Mouse (Mus musculus): ENCODE data around the gene Olfr313. TPM values are rescaled to one million over a fixed set of nuclear protein-coding genes. Genes with fewer than 3 reads are reported as not detected.
"Not testable (repeated sequence)": the region's sequence is repeated elsewhere in the genome, so short reads cannot be mapped to it uniquely, and the experiment has no call there.

Olfr313 gene
- total and polyA plus RNA-seq, 3 experiments: not detected

- no peak overlapping the region for H3K4me3 ChIP-seq (ENCODE audit: control insufficient read depth in 1 of 2, insufficient read depth in 1 of 2, low read depth in 2 of 2, low read length in 2 of 2)
- H3K79me2 ChIP-seq (ENCODE audit: control insufficient read depth, insufficient read depth, low read length, poor library complexity): no peaks in the 10 kb centered on the region
- H3K36me3 ChIP-seq (ENCODE audit: control insufficient read depth in 1 of 2, insufficient read depth in 2 of 2, low read length in 2 of 2): no peaks in the 10 kb centered on the region
- H3K9ac ChIP-seq (ENCODE audit: control insufficient read depth, low read depth, low read length, poor library complexity, severe bottlenecking): no peak overlapping the region
- no peak overlapping the region for H3K27ac ChIP-seq (ENCODE audit: control insufficient read depth, low read depth, low read length)
- no peaks in the 10 kb centered on the region for H3K4me1 ChIP-seq (ENCODE audit: control insufficient read depth in 1 of 2, insufficient read depth in 2 of 2, low read length in 2 of 2)
- TF ChIP-seq POLR2A (IDR thresholded peaks at IDR 0.05; ENCODE audit: control insufficient read depth in 1 of 2, insufficient read depth in 1 of 2, low read depth in 1 of 2, low read length in 2 of 2, poor library complexity in 1 of 2) (no peak), RCOR1 (IDR thresholded peaks at IDR 0.05; ENCODE audit: low read depth, low read length) (no peak), TBP (IDR thresholded peaks at IDR 0.05; ENCODE audit: low read depth, low read length) (no peak), SMC3 (IDR thresholded peaks at IDR 0.05; ENCODE audit: low read depth, low read length) (no peak), MEF2A (IDR thresholded peaks at IDR 0.05; ENCODE audit: extremely low read depth, insufficient replicate concordance, low read depth, low read length, poor library complexity, severe bottlenecking) (no peak), NELFE (IDR thresholded peaks at IDR 0.05; ENCODE audit: low read depth, low read length) (no peak)
- no peak for DNase-seq (ENCODE audit: low read depth, low spot score)
- H3K9me3 ChIP-seq (replicated peaks; ENCODE audit: insufficient read depth, low read length): no peaks in the 10 kb centered on the region
- H3K27me3 ChIP-seq (ENCODE audit: control insufficient read depth in 1 of 2, insufficient read depth in 2 of 2, low read length in 2 of 2): peaks cover 7 to 16% of the 10 kb centered on the region in 2 experiments
These were observed 876 bp downstream of the Olfr313 start for GRCm38 (mm10) chr11:58815676-58816075.

GRCm38 (mm10) chr11:58828937-58829336 lies 14.1 kb downstream of the Olfr313 start, which contains the start of gene Olfr312:
Olfr312 (plus strand) TSS chr11:58829237.
- H3K4me3 ChIP-seq (ENCODE audit: control insufficient read depth in 1 of 2, insufficient read depth in 1 of 2, low read depth in 2 of 2, low read length in 2 of 2); H3K36me3 ChIP-seq (ENCODE audit: control insufficient read depth in 1 of 2, insufficient read depth in 2 of 2, low read length in 2 of 2); H3K9me3 ChIP-seq (replicated peaks; ENCODE audit: insufficient read depth, low read length): not testable (repeated sequence)

GRCm38 (mm10) chr11:58829764-58830163 lies 15.0 kb downstream of the Olfr313 start:
- H3K4me1 ChIP-seq (ENCODE audit: control insufficient read depth in 1 of 2, insufficient read depth in 2 of 2, low read length in 2 of 2): no peaks in the 10 kb centered on the region
- DNase-seq (ENCODE audit: low read depth, low spot score): no peak
- peaks cover 8 to 19% of the 10 kb centered on the region in 2 experiments for H3K27me3 ChIP-seq (ENCODE audit: control insufficient read depth in 1 of 2, insufficient read depth in 2 of 2, low read length in 2 of 2)
- H3K36me3 ChIP-seq (ENCODE audit: control insufficient read depth in 1 of 2, insufficient read depth in 2 of 2, low read length in 2 of 2): no peaks in the 10 kb centered on the region
- no peak overlapping the region for H3K9ac ChIP-seq (ENCODE audit: control insufficient read depth, low read depth, low read length, poor library complexity, severe bottlenecking)
- no peaks in the 10 kb centered on the region for H3K9me3 ChIP-seq (replicated peaks; ENCODE audit: insufficient read depth, low read length)
- H3K4me3 ChIP-seq (ENCODE audit: control insufficient read depth in 1 of 2, insufficient read depth in 1 of 2, low read depth in 2 of 2, low read length in 2 of 2): no peak overlapping the region
- no peak overlapping the region for H3K27ac ChIP-seq (ENCODE audit: control insufficient read depth, low read depth, low read length)
- TF ChIP-seq KAT2A (conservative IDR thresholded peaks at IDR 0.05; ENCODE audit: low read depth, low read length) (no peak), UBTF (IDR thresholded peaks at IDR 0.05; ENCODE audit: borderline replicate concordance, insufficient read depth, low read depth, low read length) (no peak), GABPA (IDR thresholded peaks at IDR 0.05; ENCODE audit: low read depth, low read length) (no peak), MXI1 (IDR thresholded peaks at IDR 0.05; ENCODE audit: low read depth, low read length) (no peak), MYC (IDR thresholded peaks at IDR 0.05; ENCODE audit: low read depth, low read length) (no peak), POLR2AphosphoS5 (IDR thresholded peaks at IDR 0.05; ENCODE audit: borderline replicate concordance, low read depth, low read length) (no peak), MEF2A (IDR thresholded peaks at IDR 0.05; ENCODE audit: extremely low read depth, insufficient replicate concordance, low read depth, low read length, poor library complexity, severe bottlenecking) (no peak), NELFE (IDR thresholded peaks at IDR 0.05; ENCODE audit: low read depth, low read length) (no peak), CHD2 (IDR thresholded peaks at IDR 0.05; ENCODE audit: low read length) (no peak), CTCF (IDR thresholded peaks at IDR 0.05 in 2 of 3, conservative IDR thresholded peaks at IDR 0.05 in 1 of 3; ENCODE audit: control insufficient read depth in 1 of 3, insufficient read depth in 1 of 3, low read depth in 2 of 3, low read length in 3 of 3, poor library complexity in 1 of 3, severe bottlenecking in 1 of 3) (no peak), MAX (IDR thresholded peaks at IDR 0.05; ENCODE audit: low read length) (no peak), ETS1 (IDR thresholded peaks at IDR 0.05; ENCODE audit: low read depth, low read length) (no peak), POLR2A (IDR thresholded peaks at IDR 0.05; ENCODE audit: control insufficient read depth in 1 of 2, insufficient read depth in 1 of 2, low read depth in 1 of 2, low read length in 2 of 2, poor library complexity in 1 of 2) (no peak), CHD1 (IDR thresholded peaks at IDR 0.05; ENCODE audit: low read depth, low read length) (no peak), POLR2AphosphoS2 (IDR thresholded peaks at IDR 0.05; ENCODE audit: low read length) (no peak), ZNF384 (IDR thresholded peaks at IDR 0.05; ENCODE audit: low read depth, low read length) (no peak), ELF1 (IDR thresholded peaks at IDR 0.05; ENCODE audit: low read depth, low read length) (no peak), E2F4 (IDR thresholded peaks at IDR 0.05; ENCODE audit: borderline replicate concordance, low read depth, low read length) (no peak), SMC3 (IDR thresholded peaks at IDR 0.05; ENCODE audit: low read depth, low read length) (no peak)
- H3K79me2 ChIP-seq (ENCODE audit: control insufficient read depth, insufficient read depth, low read length, poor library complexity): no peaks in the 10 kb centered on the region

More at GRCm38 (mm10) chr11:58828937-58829336, 14.1 kb downstream of the Olfr313 start, which contains the start of gene Olfr312:
- not testable (repeated sequence) for H3K9ac ChIP-seq (ENCODE audit: control insufficient read depth, low read depth, low read length, poor library complexity, severe bottlenecking); H3K27ac ChIP-seq (ENCODE audit: control insufficient read depth, low read depth, low read length); H3K4me1 ChIP-seq (ENCODE audit: control insufficient read depth in 1 of 2, insufficient read depth in 2 of 2, low read length in 2 of 2); DNase-seq (ENCODE audit: low read depth, low spot score); H3K79me2 ChIP-seq (ENCODE audit: control insufficient read depth, insufficient read depth, low read length, poor library complexity)
- H3K27me3 ChIP-seq (ENCODE audit: control insufficient read depth in 1 of 2, insufficient read depth in 2 of 2, low read length in 2 of 2): peaks cover 6 to 13% of the 10 kb centered on the region in 2 experiments

- peaks cover 8 to 36% of the 10 kb centered on the region in 2 experiments for H3K27me3 ChIP-seq (ENCODE audit: control insufficient read depth in 1 of 2, insufficient read depth in 2 of 2, low read length in 2 of 2)
- not testable (repeated sequence) for DNase-seq (ENCODE audit: low read depth, low spot score); H3K36me3 ChIP-seq (ENCODE audit: control insufficient read depth in 1 of 2, insufficient read depth in 2 of 2, low read length in 2 of 2)
These were observed 17.7 kb downstream of the Olfr313 start for GRCm38 (mm10) chr11:58832541-58832940.

More at GRCm38 (mm10) chr11:58832541-58832940, 17.7 kb downstream of the Olfr313 start:
- H3K27ac ChIP-seq (ENCODE audit: control insufficient read depth, low read depth, low read length); H3K79me2 ChIP-seq (ENCODE audit: control insufficient read depth, insufficient read depth, low read length, poor library complexity); H3K4me3 ChIP-seq (ENCODE audit: control insufficient read depth in 1 of 2, insufficient read depth in 1 of 2, low read depth in 2 of 2, low read length in 2 of 2); H3K9me3 ChIP-seq (replicated peaks; ENCODE audit: insufficient read depth, low read length); H3K9ac ChIP-seq (ENCODE audit: control insufficient read depth, low read depth, low read length, poor library complexity, severe bottlenecking); H3K4me1 ChIP-seq (ENCODE audit: control insufficient read depth in 1 of 2, insufficient read depth in 2 of 2, low read length in 2 of 2): not testable (repeated sequence)
